Mouse (Mus musculus): Measurements from ENCODE around the gene 2010300C02Rik.
"Not testable (repeated sequence)": the region's sequence is repeated elsewhere in the genome, so short reads cannot be mapped to it uniquely, and the experiment has no call there.

The 2010300C02Rik gene

DNA sequence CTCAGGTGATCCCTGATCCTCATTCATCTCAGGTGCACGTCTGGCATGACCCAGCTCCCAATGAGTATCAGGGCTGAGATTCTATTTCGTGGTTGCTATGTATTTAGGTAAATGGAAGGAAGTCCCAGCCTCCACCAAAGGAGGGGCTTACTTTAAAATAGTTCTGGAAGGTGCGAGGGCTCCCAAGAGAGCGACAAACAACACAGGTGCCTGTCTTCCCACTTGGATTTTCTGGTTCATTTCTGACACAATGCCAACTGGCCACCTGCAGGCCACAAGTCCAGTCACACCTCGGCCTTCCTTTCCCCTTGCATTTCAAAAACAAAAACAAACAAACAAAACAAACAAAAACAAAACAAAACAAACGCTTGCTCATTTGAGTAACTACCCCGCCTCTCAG, 1.4 kb downstream of the 2010300C02Rik start:
- Histone ChIP-seq H3K9me3 (ENCODE audit: low read length) (no peaks in the 10 kb centered on the region), H3K27me3 (ENCODE audit: insufficient read depth, low read length) (peaks cover 53% of the 10 kb centered on the region), H3K4me1 (replicated peaks; ENCODE audit: low read depth, low read length) (peaks cover 17% of the 10 kb centered on the region), H3K4me3 (replicated peaks; ENCODE audit: low read length) (no peak overlapping the region), H3K36me3 (ENCODE audit: insufficient read depth, low read length) (no peaks in the 10 kb centered on the region)
- no peak for TF ChIP-seq POU5F1 (IDR thresholded peaks at IDR 0.05; ENCODE audit: borderline replicate concordance, low read length)
- no peak for TF ChIP-seq CTCF (conservative IDR thresholded peaks at IDR 0.05; ENCODE audit: low read length)
- no peak for TF ChIP-seq NANOG (IDR thresholded peaks at IDR 0.05; ENCODE audit: borderline replicate concordance, low read length)

DNA sequence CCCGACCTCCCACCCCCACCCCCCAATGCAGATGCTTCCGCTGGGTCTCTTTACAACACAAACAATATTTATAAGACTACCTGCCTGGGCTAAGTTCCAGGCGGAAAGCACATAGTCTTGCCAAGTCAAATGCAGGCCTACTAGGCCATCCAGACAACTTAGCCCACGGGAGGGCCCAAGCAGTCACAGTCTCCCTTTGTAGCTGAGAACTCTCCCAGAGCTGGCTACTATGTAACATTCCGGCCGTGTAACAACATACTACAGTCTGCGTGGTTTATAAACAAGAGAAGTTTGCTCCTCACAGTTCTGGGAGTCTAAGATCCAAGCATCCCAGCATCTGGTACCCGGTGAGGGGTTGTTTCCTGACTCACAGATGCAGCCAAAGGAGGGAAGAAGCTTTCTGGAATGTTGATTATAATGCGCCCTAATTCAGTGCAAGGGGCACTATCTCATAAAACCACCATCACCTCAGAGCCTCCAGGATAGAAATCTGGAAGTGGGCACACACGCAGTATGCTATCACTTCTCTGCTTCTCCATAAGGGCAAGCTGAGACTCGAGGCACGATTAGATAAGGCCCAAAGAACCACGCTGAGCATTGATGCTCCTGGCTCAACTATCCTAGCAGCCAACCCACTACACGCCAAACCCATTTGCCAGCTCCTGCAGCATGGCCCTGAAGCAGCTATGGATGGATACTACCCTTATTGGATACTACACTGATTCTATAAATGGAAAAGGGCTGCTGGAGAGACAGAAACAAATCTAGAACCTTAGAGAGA, 2.3 kb downstream of the 2010300C02Rik start:
- Histone ChIP-seq H3K36me3 (ENCODE audit: insufficient read depth, low read length) (no peaks in the 10 kb centered on the region), H3K4me3 (replicated peaks; ENCODE audit: low read length) (no peak overlapping the region), H3K27me3 (ENCODE audit: insufficient read depth, low read length) (peaks cover 51% of the 10 kb centered on the region), H3K4me1 (replicated peaks; ENCODE audit: low read depth, low read length) (peaks cover 17% of the 10 kb centered on the region), H3K9me3 (ENCODE audit: low read length) (no peaks in the 10 kb centered on the region)
- no peak for TF ChIP-seq CTCF (conservative IDR thresholded peaks at IDR 0.05; ENCODE audit: low read length)
- no peak for TF ChIP-seq NANOG (IDR thresholded peaks at IDR 0.05; ENCODE audit: borderline replicate concordance, low read length)
- TF ChIP-seq POU5F1 (IDR thresholded peaks at IDR 0.05; ENCODE audit: borderline replicate concordance, low read length) = no peak

- not testable (repeated sequence) for H3K36me3 ChIP-seq (ENCODE audit: insufficient read depth, low read length); H3K27me3 ChIP-seq (ENCODE audit: insufficient read depth, low read length); H3K9me3 ChIP-seq (ENCODE audit: low read length); H3K4me1 ChIP-seq (replicated peaks; ENCODE audit: low read depth, low read length); H3K4me3 ChIP-seq (replicated peaks; ENCODE audit: low read length)
Measured at GRCm38 (mm10) chr1:37712357-37712737, 7.5 kb downstream of the 2010300C02Rik start.

- no peak overlapping the region for H3K4me3 ChIP-seq (replicated peaks; ENCODE audit: low read length)
Measured at GRCm38 (mm10) chr1:37711596-37712356, 8.1 kb downstream of the 2010300C02Rik start.

GRCm38 (mm10) chr1:37711082-37711481, 8.8 kb downstream of the 2010300C02Rik start:
- no peaks in the 10 kb centered on the region for H3K4me1 ChIP-seq (replicated peaks; ENCODE audit: low read depth, low read length)

More at GRCm38 (mm10) chr1:37711596-37712356, 8.1 kb downstream of the 2010300C02Rik start:
- TF ChIP-seq CTCF (conservative IDR thresholded peaks at IDR 0.05; ENCODE audit: low read length) (no peak), POU5F1 (IDR thresholded peaks at IDR 0.05; ENCODE audit: borderline replicate concordance, low read length) (no peak), NANOG (IDR thresholded peaks at IDR 0.05; ENCODE audit: borderline replicate concordance, low read length) (no peak)
- Histone ChIP-seq H3K9me3 (ENCODE audit: low read length) (no peaks in the 10 kb centered on the region), H3K36me3 (ENCODE audit: insufficient read depth, low read length) (no peaks in the 10 kb centered on the region), H3K27me3 (ENCODE audit: insufficient read depth, low read length) (0 out of 2 replicates have a peak, but pooled peaks cover 6% of the 10 kb centered on the region), H3K4me1 (replicated peaks; ENCODE audit: low read depth, low read length) (peaks cover 3% of the 10 kb centered on the region; the same call in 1 of the 2 replicates)

DNA sequence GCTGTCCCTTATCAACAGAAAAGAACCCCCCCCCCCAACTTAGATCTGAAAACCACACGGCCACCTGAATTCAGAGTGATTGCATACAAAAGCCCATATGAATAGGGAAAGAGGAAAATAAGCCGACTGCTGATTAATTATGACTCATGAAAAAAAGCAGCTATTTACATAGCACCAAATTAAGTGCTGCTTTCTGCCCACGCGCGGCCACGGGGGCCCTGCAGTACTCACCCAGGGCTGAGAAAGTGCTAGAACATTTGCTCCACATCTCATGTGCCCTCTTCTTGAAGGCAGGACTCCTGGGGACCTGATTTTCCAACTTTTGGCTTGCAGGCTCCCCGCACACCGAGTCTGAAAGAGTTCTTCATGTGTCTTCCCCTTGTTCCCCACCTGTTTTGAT, 10.1 kb downstream of the 2010300C02Rik start:
- Histone ChIP-seq H3K4me3 (replicated peaks; ENCODE audit: low read length) (no peak overlapping the region), H3K9me3 (ENCODE audit: low read length) (peaks cover 4% of the 10 kb centered on the region; the same call in 1 of the 2 replicates), H3K27me3 (ENCODE audit: insufficient read depth, low read length) (no peaks in the 10 kb centered on the region), H3K36me3 (ENCODE audit: insufficient read depth, low read length) (no peaks in the 10 kb centered on the region), H3K4me1 (replicated peaks; ENCODE audit: low read depth, low read length) (no peaks in the 10 kb centered on the region)
- TF ChIP-seq CTCF (conservative IDR thresholded peaks at IDR 0.05; ENCODE audit: low read length) (no peak), NANOG (IDR thresholded peaks at IDR 0.05; ENCODE audit: borderline replicate concordance, low read length) (no peak), POU5F1 (IDR thresholded peaks at IDR 0.05; ENCODE audit: borderline replicate concordance, low read length) (no peak)

More at GRCm38 (mm10) chr1:37711082-37711481, 8.8 kb downstream of the 2010300C02Rik start:
- no peak for TF ChIP-seq NANOG (IDR thresholded peaks at IDR 0.05; ENCODE audit: borderline replicate concordance, low read length)
- TF ChIP-seq CTCF (conservative IDR thresholded peaks at IDR 0.05; ENCODE audit: low read length) = no peak
- no peak for TF ChIP-seq POU5F1 (IDR thresholded peaks at IDR 0.05; ENCODE audit: borderline replicate concordance, low read length)
- H3K36me3 ChIP-seq (ENCODE audit: insufficient read depth, low read length) = no peaks in the 10 kb centered on the region
- 0 out of 2 replicates have a peak, but pooled peaks cover 4% of the 10 kb centered on the region for H3K27me3 ChIP-seq (ENCODE audit: insufficient read depth, low read length)
- H3K9me3 ChIP-seq (ENCODE audit: low read length) = no peaks in the 10 kb centered on the region
- H3K4me3 ChIP-seq (replicated peaks; ENCODE audit: low read length) = no peak overlapping the region

- TF ChIP-seq CTCF (conservative IDR thresholded peaks at IDR 0.05; ENCODE audit: low read length) (peak; percentile 50), NANOG (IDR thresholded peaks at IDR 0.05; ENCODE audit: borderline replicate concordance, low read length) (no peak), POU5F1 (IDR thresholded peaks at IDR 0.05; ENCODE audit: borderline replicate concordance, low read length) (no peak)
- H3K4me3 ChIP-seq (replicated peaks; ENCODE audit: low read length) = no peak overlapping the region
- no peaks in the 10 kb centered on the region for H3K36me3 ChIP-seq (ENCODE audit: insufficient read depth, low read length)
- no peaks in the 10 kb centered on the region for H3K4me1 ChIP-seq (replicated peaks; ENCODE audit: low read depth, low read length)
- no peaks in the 10 kb centered on the region for H3K27me3 ChIP-seq (ENCODE audit: insufficient read depth, low read length)
- peaks cover 4% of the 10 kb centered on the region; the same call in 1 of the 2 replicates for H3K9me3 ChIP-seq (ENCODE audit: low read length)
Measured at GRCm38 (mm10) chr1:37708270-37708955, 11.5 kb downstream of the 2010300C02Rik start.

GRCm38 (mm10) chr1:37702326-37702725, 17.6 kb downstream of the 2010300C02Rik start:
- peaks cover 13% of the 10 kb centered on the region for H3K4me1 ChIP-seq (replicated peaks; ENCODE audit: low read depth, low read length)
- H3K36me3 ChIP-seq (ENCODE audit: insufficient read depth, low read length) = no peaks in the 10 kb centered on the region
- no peaks in the 10 kb centered on the region; the same call in 1 of the 2 replicates for H3K27me3 ChIP-seq (ENCODE audit: insufficient read depth, low read length)
- H3K4me3 ChIP-seq (replicated peaks; ENCODE audit: low read length) = no peak overlapping the region
- H3K9me3 ChIP-seq (ENCODE audit: low read length) = peaks cover 4% of the 10 kb centered on the region; the same call in 1 of the 2 replicates
- TF ChIP-seq CTCF (conservative IDR thresholded peaks at IDR 0.05; ENCODE audit: low read length) (no peak), POU5F1 (IDR thresholded peaks at IDR 0.05; ENCODE audit: borderline replicate concordance, low read length) (no peak), NANOG (IDR thresholded peaks at IDR 0.05; ENCODE audit: borderline replicate concordance, low read length) (no peak)
